Mouse (Mus musculus) embryonic facial prominence, embryonic 14.5 days (tissue): ENCODE results near the gene Cmip. TPM values are rescaled to one million over a fixed set of nuclear protein-coding genes. Genes with fewer than 3 reads are reported as not detected.
A peak's percentile ranks its signal among the peaks of the same experiment; 100 is the strongest.

Experiments
- ATAC-seq: fragments of 200-750 bp; cut with Nextera tagmentation; 2 replicates; pipeline ENCODE4 v1.8.0; 2017; ENCODE audit warnings: low read depth, moderate number of reproducible peaks, moderate TSS enrichment
- DNase-seq: peaks from one replicate; pipeline ENCODE4 v3.0.0-alpha.2; 2015; ENCODE audit warnings: low spot score
- H3K27ac ChIP-seq: fragments of 300-500 bp; sonication (generic); replicated peaks from 2 replicates; pipeline ENCODE4 v1.5.1; 2014; ENCODE audit warnings: low read depth, mild to moderate bottlenecking, low read length, moderate library complexity
- H3K27me3 ChIP-seq: fragments of 300-500 bp; sonication (generic); replicated peaks from 2 replicates; pipeline ENCODE4 v1.6.1; 2014; ENCODE audit warnings: low read length; ENCODE audit not compliant: control insufficient read depth, insufficient read depth
- H3K36me3 ChIP-seq: fragments of 300-500 bp; sonication (generic); 2 replicates; pipeline ENCODE4 v1.6.1; 2014; ENCODE audit warnings: low read length, mixed read lengths; ENCODE audit not compliant: control insufficient read depth, insufficient read depth
- H3K4me1 ChIP-seq: fragments of 300-500 bp; sonication (generic); 2 replicates; pipeline ENCODE4 v1.6.1; 2014; ENCODE audit warnings: antibody characterized with exemption, low read length; ENCODE audit not compliant: control insufficient read depth, insufficient read depth
- H3K4me2 ChIP-seq: fragments of 300-500 bp; sonication (generic); 2 replicates; pipeline ENCODE4 v1.6.1; 2014; ENCODE audit warnings: low read depth, mild to moderate bottlenecking, low read length, moderate library complexity, mixed read lengths
- H3K4me3 ChIP-seq: fragments of 300-500 bp; sonication (generic); 2 replicates; pipeline ENCODE4 v1.5.1; 2014; ENCODE audit warnings: low read depth, mild to moderate bottlenecking, low read length
- H3K9ac ChIP-seq: fragments of 300-500 bp; sonication (generic); 2 replicates; pipeline ENCODE4 v1.6.1; 2014; ENCODE audit warnings: low read depth, mild to moderate bottlenecking, low read length, moderate library complexity, mixed read lengths
- H3K9me3 ChIP-seq: fragments of 300-500 bp; sonication (generic); 2 replicates; pipeline ENCODE4 v1.6.1; 2016; ENCODE audit warnings: low read length; ENCODE audit not compliant: control insufficient read depth
- WGBS: fragments of 180-500 bp; shearing (Covaris S2); extraction: QIAGEN DNeasy Blood & Tissue Kit; methylation state at CpG from one replicate; pipeline ENCODE4 v1.1.7; 2014; 5-methylcytosine and 5-hydroxymethylcytosine counted together
- polyA plus RNA-seq: library from polyadenylated mRNA; unstranded; fragments of >200 nt; fragmentation: Nextera tagmentation; extraction: Ambion mirVana; gene quantifications from 2 replicates; pipeline ENCODE4 v1.2.1, GENCODE M21; 2014

The Cmip gene
- polyA plus RNA-seq, 1 experiment from 2014 or later = 27.7 TPM

DNA sequence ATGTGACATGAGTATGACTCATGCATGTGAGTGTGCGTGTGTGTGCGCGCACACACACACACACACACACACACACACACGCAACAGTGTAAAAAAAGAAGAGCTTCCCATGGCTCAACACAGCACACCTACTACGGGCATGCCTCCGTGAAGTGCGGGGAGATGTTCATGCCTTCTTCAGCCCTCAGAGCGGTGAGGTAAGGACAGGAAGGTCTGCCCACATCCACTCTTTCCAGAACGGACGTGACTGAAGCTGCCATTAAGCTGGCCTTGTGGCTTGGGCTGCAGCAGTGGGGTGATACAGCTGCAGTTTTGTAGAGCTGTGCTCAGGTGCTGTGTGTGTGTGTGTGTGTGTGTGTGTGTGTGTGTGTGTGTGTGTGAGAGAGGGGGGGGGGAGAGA is 63.8 kb downstream of the Cmip start:
- Histone ChIP-seq H3K27ac (no peak overlapping the region), H3K27me3 (no peaks in the 10 kb centered on the region), H3K4me1 (peaks cover 9% of the 10 kb centered on the region), H3K36me3 (no peaks in the 10 kb centered on the region), H3K9ac (no peak overlapping the region), H3K4me3 (no peak overlapping the region), H3K9me3 (no peaks in the 10 kb centered on the region), H3K4me2 (no peak overlapping the region)
- DNase-seq (no peak), ATAC-seq (no peak)
- WGBS = 94% methylated on average over 10 of the region's 10 CpGs

DNA sequence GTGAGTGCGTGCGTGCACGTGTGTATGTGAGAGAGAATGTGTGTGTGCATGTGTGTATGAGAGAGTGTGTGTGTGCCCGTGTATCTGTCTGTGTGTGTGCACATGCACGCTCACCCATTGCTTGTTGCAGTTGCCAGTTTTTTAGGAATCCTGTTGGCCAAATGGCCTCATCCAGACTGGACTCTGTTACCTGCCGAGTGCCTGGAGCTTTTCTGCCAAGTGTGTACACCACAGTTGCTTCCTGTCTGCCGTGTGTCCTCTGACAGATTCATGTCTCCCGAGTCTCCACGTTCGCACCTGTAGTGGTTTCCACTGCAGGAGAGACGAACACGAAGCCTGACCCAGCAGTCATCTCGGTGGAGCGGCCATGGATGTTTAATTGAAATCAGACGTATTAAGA is 64.4 kb downstream of the Cmip start:
- H3K9me3 ChIP-seq = no peaks in the 10 kb centered on the region
- no peaks in the 10 kb centered on the region for H3K36me3 ChIP-seq
- 65% methylated on average over 15 of the region's 15 CpGs for WGBS
- peaks cover 8% of the 10 kb centered on the region for H3K4me1 ChIP-seq
- no peak overlapping the region for H3K27ac ChIP-seq
- no peak overlapping the region for H3K4me3 ChIP-seq
- DNase-seq = no peak
- no peak overlapping the region for H3K9ac ChIP-seq
- ATAC-seq = no peak
- no peak overlapping the region for H3K4me2 ChIP-seq
- H3K27me3 ChIP-seq = no peaks in the 10 kb centered on the region

DNA sequence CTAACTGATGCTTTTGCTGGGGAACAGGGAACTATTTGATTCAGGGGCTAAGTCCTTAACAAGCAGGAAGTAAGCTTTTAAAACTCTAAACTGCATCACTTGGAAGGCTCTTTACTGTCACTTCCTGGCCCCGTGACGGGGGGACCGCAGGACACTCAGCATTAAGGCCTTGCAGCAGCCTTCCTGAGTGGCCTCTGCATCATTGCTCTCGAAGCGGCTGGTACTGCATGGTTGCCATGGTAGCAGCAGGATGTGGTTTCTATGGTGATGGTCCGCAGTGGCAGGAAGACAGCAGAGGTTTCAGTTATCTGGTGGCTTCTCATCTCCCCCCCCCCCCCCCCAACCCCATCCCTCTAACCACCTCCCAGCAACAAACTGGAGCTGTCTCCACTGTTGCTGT is 65.2 kb downstream of the Cmip start:
- WGBS = 63% methylated on average over 6 of the region's 6 CpGs
- ATAC-seq (peak; percentile 56; the same call in 1 of the 2 replicates), DNase-seq (no peak)
- Histone ChIP-seq H3K9ac (no peak overlapping the region), H3K9me3 (no peaks in the 10 kb centered on the region), H3K36me3 (no peaks in the 10 kb centered on the region), H3K4me1 (peaks cover 8% of the 10 kb centered on the region), H3K4me3 (no peak overlapping the region), H3K27ac (no peak overlapping the region), H3K27me3 (no peaks in the 10 kb centered on the region), H3K4me2 (no peak overlapping the region)

DNA sequence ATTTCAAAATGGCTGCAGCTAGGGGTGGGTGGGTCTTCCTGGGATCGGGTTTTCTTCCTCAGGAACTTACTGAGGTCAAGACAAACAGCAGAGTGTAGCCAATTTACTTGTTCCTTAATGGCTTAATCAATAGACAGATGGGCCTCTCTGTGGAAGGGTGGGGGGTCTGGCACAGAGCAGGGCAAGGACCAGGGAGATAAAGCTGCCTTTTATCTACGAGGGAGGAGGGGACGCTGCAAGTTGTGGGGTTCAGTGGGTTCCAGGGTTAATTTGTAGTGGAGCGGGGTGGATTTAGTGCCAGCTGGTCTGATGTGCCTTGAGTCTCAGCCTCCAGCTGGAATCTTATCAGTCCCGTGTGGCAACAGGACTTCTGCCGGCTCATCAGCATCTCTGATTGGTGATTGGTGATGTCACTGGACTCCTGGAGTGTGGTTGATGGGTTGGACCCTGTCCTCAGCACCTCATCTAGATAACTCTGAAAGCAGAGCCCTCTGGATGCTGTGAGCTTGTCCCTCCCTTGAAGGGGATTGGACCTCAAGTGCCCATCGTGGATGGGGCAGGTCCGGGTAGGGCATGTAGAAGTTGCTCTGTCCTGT is 65.9 kb downstream of the Cmip start:
- Histone ChIP-seq H3K27me3 (no peaks in the 10 kb centered on the region), H3K9me3 (no peaks in the 10 kb centered on the region), H3K9ac (no peak overlapping the region), H3K4me3 (no peak overlapping the region), H3K4me1 (peaks cover 13% of the 10 kb centered on the region), H3K27ac (no peak overlapping the region), H3K36me3 (no peaks in the 10 kb centered on the region), H3K4me2 (no peak overlapping the region)
- DNase-seq (no peak), ATAC-seq (no peak)
- WGBS = 50% methylated on average over 8 of the region's 8 CpGs

GRCm38 (mm10) chr8:117324821-117325220 is 68.0 kb downstream of the Cmip start:
- no peak for ATAC-seq
- Histone ChIP-seq H3K36me3 (no peaks in the 10 kb centered on the region), H3K9me3 (no peaks in the 10 kb centered on the region), H3K9ac (no peak overlapping the region), H3K27me3 (no peaks in the 10 kb centered on the region), H3K4me2 (no peak overlapping the region), H3K27ac (no peak overlapping the region), H3K4me3 (no peak overlapping the region), H3K4me1 (peaks cover 27% of the 10 kb centered on the region)
- DNase-seq = no peak
- WGBS = 90% methylated on average over 9 of the region's 9 CpGs

GRCm38 (mm10) chr8:117326735-117327134 is 69.9 kb downstream of the Cmip start:
- WGBS = 88% methylated on average over 5 of the region's 5 CpGs
- no peaks in the 10 kb centered on the region for H3K36me3 ChIP-seq
- H3K4me1 ChIP-seq = peaks cover 24% of the 10 kb centered on the region
- H3K27ac ChIP-seq = no peak overlapping the region
- no peak overlapping the region for H3K4me3 ChIP-seq
- no peak overlapping the region for H3K9ac ChIP-seq
- H3K9me3 ChIP-seq = no peaks in the 10 kb centered on the region
- H3K27me3 ChIP-seq = no peaks in the 10 kb centered on the region
- ATAC-seq (no peak), DNase-seq (no peak)
- H3K4me2 ChIP-seq = no peak overlapping the region

DNA sequence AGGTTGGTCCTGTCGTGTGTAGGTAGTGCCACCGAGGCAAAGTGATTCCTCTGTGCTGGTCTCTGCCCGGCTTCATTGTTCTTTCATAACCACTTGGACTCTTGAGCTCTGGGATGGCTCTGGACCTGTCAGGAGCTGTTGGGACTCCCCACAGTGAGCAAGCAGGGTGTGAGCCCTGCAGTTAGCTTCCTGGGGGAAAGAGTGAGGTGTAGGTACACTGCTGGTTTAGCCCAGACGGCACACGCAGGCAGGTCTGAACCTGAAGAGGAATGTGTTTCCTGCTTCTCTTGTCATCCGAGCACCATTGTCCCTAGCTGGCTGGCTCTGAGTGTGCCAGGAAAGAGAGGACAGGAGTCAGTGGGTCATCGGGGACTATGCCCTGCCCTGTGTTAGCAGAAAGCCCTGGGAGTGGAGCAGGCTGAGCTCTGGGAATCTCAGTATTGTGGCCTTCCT is 70.5 kb downstream of the Cmip start:
- Histone ChIP-seq H3K27ac (peak overlapping the region; percentile 58; the same call in 1 of the 2 replicates), H3K36me3 (no peaks in the 10 kb centered on the region), H3K4me2 (no peak overlapping the region), H3K9me3 (no peaks in the 10 kb centered on the region), H3K27me3 (no peaks in the 10 kb centered on the region), H3K4me3 (no peak overlapping the region), H3K9ac (no peak overlapping the region), H3K4me1 (peaks cover 24% of the 10 kb centered on the region)
- DNase-seq = peak; percentile 79
- 28% methylated on average over 7 of the region's 7 CpGs for WGBS
- peak; percentile 76 for ATAC-seq

- Histone ChIP-seq H3K4me1 (peaks cover 26% of the 10 kb centered on the region), H3K4me3 (no peak overlapping the region), H3K9ac (no peak overlapping the region; the same call in 1 of the 2 replicates), H3K27me3 (no peaks in the 10 kb centered on the region), H3K9me3 (no peaks in the 10 kb centered on the region), H3K27ac (peak overlapping the region; percentile 44; the same call in 1 of the 2 replicates), H3K36me3 (no peaks in the 10 kb centered on the region), H3K4me2 (no peak overlapping the region)
- no peak for DNase-seq
- ATAC-seq = no peak
- 59% methylated on average over 9 of the region's 9 CpGs for WGBS
These were observed 71.9 kb downstream of the Cmip start for GRCm38 (mm10) chr8:117328758-117329157.

- H3K4me3 ChIP-seq = no peak overlapping the region
- ATAC-seq = no peak
- H3K9ac ChIP-seq = no peak overlapping the region; the same call in 1 of the 2 replicates
- DNase-seq = no peak
- peak overlapping the region; percentile 44; the same call in 1 of the 2 replicates for H3K27ac ChIP-seq
- 56% methylated on average over 9 of the region's 9 CpGs for WGBS
- no peak overlapping the region for H3K4me2 ChIP-seq
- no peaks in the 10 kb centered on the region for H3K36me3 ChIP-seq
- no peaks in the 10 kb centered on the region for H3K9me3 ChIP-seq
- peaks cover 31% of the 10 kb centered on the region for H3K4me1 ChIP-seq
- no peaks in the 10 kb centered on the region for H3K27me3 ChIP-seq
These were observed 72.3 kb downstream of the Cmip start for GRCm38 (mm10) chr8:117329167-117329566.
